Mouse (Mus musculus) testis, adult 2 months (tissue): ENCODE measurements around the gene Atg7.

Source experiments
- CTCF ChIP-seq: fragments of 200-500 bp; IDR thresholded peaks from 2 replicates; pipeline ENCODE4 v1.5.1; 2012; ENCODE audit warnings: low read depth, mild to moderate bottlenecking, inconsistent platforms, low read length, moderate library complexity; ENCODE audit not compliant: control insufficient read depth, insufficient read depth, insufficient replicate concordance
- POLR2A ChIP-seq: fragments of 200-500 bp; IDR thresholded peaks from 2 replicates; pipeline ENCODE4 v1.6.1; 2012; ENCODE audit warnings: low read depth, mild to moderate bottlenecking, inconsistent platforms, low read length, moderate library complexity; ENCODE audit not compliant: control insufficient read depth

- TF ChIP-seq CTCF: no peak
- TF ChIP-seq POLR2A: no peak
Observed at GRCm38 (mm10) chr6:114905253-114906028, 262.5 kb downstream of the Atg7 start.
